Mouse (Mus musculus) hindbrain, postnatal 0 days (tissue): ENCODE measurements around the gene Upf3b. TPM values are rescaled to one million over a fixed set of nuclear protein-coding genes. Genes with fewer than 3 reads are reported as not detected.

ENCODE experiments used
- ATAC-seq: fragments of 200-750 bp; cut with Nextera tagmentation; 2 replicates; pipeline ENCODE4 v1.8.0; 2017; ENCODE audit warnings: mild to moderate bottlenecking, moderate TSS enrichment, moderate library complexity
- DNase-seq: peaks from one replicate; pipeline ENCODE4 v3.0.0-alpha.2; 2015; ENCODE audit warnings: low spot score
- H3K27ac ChIP-seq: fragments of 300-500 bp; sonication (generic); 2 replicates; pipeline ENCODE4 v1.5.1; 2014; ENCODE audit warnings: mild to moderate bottlenecking
- H3K27me3 ChIP-seq: fragments of 300-500 bp; sonication (generic); 2 replicates; pipeline ENCODE4 v1.6.1; 2014; ENCODE audit warnings: low read length, mixed read lengths; ENCODE audit not compliant: insufficient read depth
- H3K36me3 ChIP-seq: fragments of 300-500 bp; sonication (generic); 2 replicates; pipeline ENCODE4 v1.6.1; 2014; ENCODE audit warnings: low read length, mixed read lengths; ENCODE audit not compliant: insufficient read depth
- H3K4me1 ChIP-seq: fragments of 300-500 bp; sonication (generic); 2 replicates; pipeline ENCODE4 v1.6.1; 2014; ENCODE audit warnings: antibody characterized with exemption, low read length, mixed read lengths; ENCODE audit not compliant: insufficient read depth
- H3K4me2 ChIP-seq: fragments of 300-500 bp; sonication (generic); 2 replicates; pipeline ENCODE4 v1.6.1; 2014; ENCODE audit warnings: low read depth, mild to moderate bottlenecking, low read length, moderate library complexity, mixed read lengths
- H3K4me3 ChIP-seq: fragments of 300-500 bp; sonication (generic); 2 replicates; pipeline ENCODE4 v1.5.1; 2014; ENCODE audit warnings: low read length
- H3K9ac ChIP-seq: fragments of 300-500 bp; sonication (generic); replicated peaks from 2 replicates; pipeline ENCODE4 v1.6.1; 2014; ENCODE audit warnings: mild to moderate bottlenecking, low read length, moderate library complexity, mixed read lengths
- H3K9me3 ChIP-seq: fragments of 300-500 bp; sonication (generic); 2 replicates; pipeline ENCODE4 v1.6.1; 2016; ENCODE audit warnings: low read length, mixed read lengths
- CTCF ChIP-seq: IDR thresholded peaks from 2 replicates; pipeline ENCODE4 v1.5.1; 2016; ENCODE audit warnings: antibody characterized with exemption, control low read depth, low read depth
- WGBS: fragments of 180-500 bp; shearing (Covaris S2); extraction: QIAGEN DNeasy Blood & Tissue Kit; methylation state at CpG from one replicate; pipeline ENCODE4 v1.1.7; 2014; 5-methylcytosine and 5-hydroxymethylcytosine counted together
- polyA plus RNA-seq: library from polyadenylated mRNA; unstranded; fragments of >200 nt; fragmentation: Nextera tagmentation; extraction: Ambion mirVana; gene quantifications from 2 replicates; pipeline ENCODE4 v1.2.1, GENCODE M21; 2015
- total RNA-seq: library from RNA; depleted of rRNA; stranded (reverse); fragments of >200 nt; gene quantifications from 2 replicates; pipeline ENCODE4 v1.2.3, GENCODE M21; 2014; rRNA removed

The Upf3b gene
- total and polyA plus RNA-seq, 2 experiments from 2014 or later = 6.8 to 22.8 TPM

- DNase-seq (no peak), ATAC-seq (no peak)
- TF ChIP-seq CTCF = no peak
- no peaks in the 10 kb centered on the region for H3K36me3 ChIP-seq
- H3K4me2 ChIP-seq = peak within 1 kb of the TSS; percentile 61
- H3K27ac ChIP-seq = no peak within 1 kb of the TSS
- no peak within 1 kb of the TSS for H3K9ac ChIP-seq
- H3K4me3 ChIP-seq = peak within 1 kb of the TSS; percentile 37
- H3K27me3 ChIP-seq = no peaks in the 10 kb centered on the region
- no peaks in the 10 kb centered on the region for H3K4me1 ChIP-seq
- WGBS = 28% methylated on average over 38 of the region's 38 CpGs
- no peaks in the 10 kb centered on the region for H3K9me3 ChIP-seq
These were observed 61.8 kb downstream of the Upf3b start, which contains the start of gene Sowahd for GRCm38 (mm10) chrX:37048066-37048889. Gene Sowahd (plus strand): TSS chrX:37048845.

GRCm38 (mm10) chrX:37042726-37043125, 67.4 kb downstream of the Upf3b start:
- no peak overlapping the region for H3K9ac ChIP-seq
- H3K4me2 ChIP-seq = no peak overlapping the region
- no peak overlapping the region for H3K27ac ChIP-seq
- H3K27me3 ChIP-seq = no peaks in the 10 kb centered on the region
- peak; percentile 70 for TF ChIP-seq CTCF
- H3K4me3 ChIP-seq = no peak overlapping the region
- H3K36me3 ChIP-seq = no peaks in the 10 kb centered on the region
- no peak for ATAC-seq
- WGBS = 28% methylated on average over 9 of the region's 9 CpGs
- no peaks in the 10 kb centered on the region for H3K4me1 ChIP-seq
- DNase-seq = peak; percentile 69
- H3K9me3 ChIP-seq = no peaks in the 10 kb centered on the region

Other genes with a start within 250 kb of the Upf3b start
- gene Ube2a, start 236.4 kb downstream of the Upf3b start, total RNA-seq = 28.5 and 31.2 TPM in 2 replicates
- 134 and 140 TPM in 2 replicates for gene Ube2a, start 236.4 kb downstream of the Upf3b start, polyA plus RNA-seq
- gene C330007P06Rik, start 236.2 kb downstream of the Upf3b start, total RNA-seq = 20.5 and 26.8 TPM in 2 replicates
- 20.5 and 21.5 TPM in 2 replicates for gene C330007P06Rik, start 236.2 kb downstream of the Upf3b start, polyA plus RNA-seq
- gene Nkrf, start 207.4 kb downstream of the Upf3b start, total RNA-seq = 12.8 and 15.0 TPM in 2 replicates
- 15.3 and 15.4 TPM in 2 replicates for gene Nkrf, start 207.4 kb downstream of the Upf3b start, polyA plus RNA-seq
- gene Sept6, start 118.5 kb downstream of the Upf3b start, total RNA-seq = 81.3 and 106 TPM in 2 replicates
- 55.0 and 59.6 TPM in 2 replicates for gene Sept6, start 118.5 kb downstream of the Upf3b start, polyA plus RNA-seq
- gene Sowahd, start 61.5 kb downstream of the Upf3b start, total RNA-seq = not detected in 2 replicates
- 0.09 TPM in 1 of 2 replicates, not detected in the other for gene Sowahd, start 61.5 kb downstream of the Upf3b start, polyA plus RNA-seq
- 99.1 and 125 TPM in 2 replicates for gene Rpl39, start 24.9 kb downstream of the Upf3b start, total RNA-seq
- gene Rpl39, start 24.9 kb downstream of the Upf3b start, polyA plus RNA-seq = 351 and 371 TPM in 2 replicates
- 19.1 and 19.9 TPM in 2 replicates for gene Nkap, start 16.5 kb upstream of the Upf3b start, total RNA-seq
- gene Nkap, start 16.5 kb upstream of the Upf3b start, polyA plus RNA-seq = 21.1 and 21.6 TPM in 2 replicates
- gene Akap14, start 58.5 kb upstream of the Upf3b start, total RNA-seq = not detected in 2 replicates
- 0.23 and 0.44 TPM in 2 replicates for gene Akap14, start 58.5 kb upstream of the Upf3b start, polyA plus RNA-seq
- 126 and 135 TPM in 2 replicates for gene Ndufa1, start 80.8 kb upstream of the Upf3b start, total RNA-seq
- 905 and 915 TPM in 2 replicates for gene Ndufa1, start 80.8 kb upstream of the Upf3b start, polyA plus RNA-seq
- gene Rnf113a1, start 80.9 kb upstream of the Upf3b start, total RNA-seq = 7.3 and 7.6 TPM in 2 replicates
- gene Rnf113a1, start 80.9 kb upstream of the Upf3b start, polyA plus RNA-seq = 27.3 and 27.9 TPM in 2 replicates
- not detected in 2 replicates for gene Gm9, start 100.7 kb upstream of the Upf3b start, total RNA-seq
- gene Gm9, start 100.7 kb upstream of the Upf3b start, polyA plus RNA-seq = not detected in 2 replicates
- not detected in 2 replicates for gene Rhox1, start 111.9 kb upstream of the Upf3b start, total RNA-seq
- not detected in 2 replicates for gene Rhox1, start 111.9 kb upstream of the Upf3b start, polyA plus RNA-seq
- gene Rhox2a, start 134.7 kb upstream of the Upf3b start, total RNA-seq = not detected in 2 replicates
- gene Rhox2a, start 134.7 kb upstream of the Upf3b start, polyA plus RNA-seq = not detected in 2 replicates
- gene Rhox3a, start 139.6 kb upstream of the Upf3b start, total RNA-seq = not detected in 2 replicates
- not detected in 2 replicates for gene Rhox3a, start 139.6 kb upstream of the Upf3b start, polyA plus RNA-seq
- gene Rhox4a, start 155.0 kb upstream of the Upf3b start, total RNA-seq = not detected in 2 replicates
- gene Rhox4a, start 155.0 kb upstream of the Upf3b start, polyA plus RNA-seq = not detected in 2 replicates